Mouse (Mus musculus) CH12.LX (cell line): Measurements from ENCODE around the gene Gprc6a.

Experiments used
- CTCF ChIP-seq, 2 experiments: IDR thresholded peaks in 1 of 2; conservative IDR thresholded peaks in 1 of 2; 2 replicates each; pipeline ENCODE4 v1.5.1; 2011 to 2012; ENCODE audit warnings: low read depth in 2 of 2, low read length in 2 of 2, improper control_type of control experiment in 1 of 2, inconsistent platforms in 1 of 2, mild to moderate bottlenecking in 1 of 2, moderate library complexity in 1 of 2
- E2F4 ChIP-seq: IDR thresholded peaks from 2 replicates; pipeline ENCODE4 v1.6.1; 2011; ENCODE audit warnings: low read depth, low read length, improper control_type of control experiment; ENCODE audit not compliant: insufficient replicate concordance
- EP300 ChIP-seq: IDR thresholded peaks from 2 replicates; pipeline ENCODE4 v1.6.1; 2011; ENCODE audit warnings: low read length, improper control_type of control experiment
- ETS1 ChIP-seq: conservative IDR thresholded peaks from 2 replicates; pipeline ENCODE4 v1.6.1; 2012; ENCODE audit warnings: low read depth, mild to moderate bottlenecking, inconsistent platforms, low read length, improper control_type of control experiment, moderate library complexity
- IRF4 ChIP-seq: IDR thresholded peaks from 2 replicates; pipeline ENCODE4 v1.6.1; 2014; ENCODE audit warnings: low read depth, mild to moderate bottlenecking, inconsistent platforms, low read length, improper control_type of control experiment
- KAT2A ChIP-seq: IDR thresholded peaks from 2 replicates; pipeline ENCODE4 v1.6.1; 2012; ENCODE audit warnings: low read length, improper control_type of control experiment, inconsistent platforms; ENCODE audit not compliant: insufficient replicate concordance
- MAZ ChIP-seq: IDR thresholded peaks from 2 replicates; pipeline ENCODE4 v1.6.1; 2012; ENCODE audit warnings: low read depth, mild to moderate bottlenecking, inconsistent platforms, low read length, improper control_type of control experiment, moderate library complexity
- MEF2A ChIP-seq: IDR thresholded peaks from 2 replicates; pipeline ENCODE4 v1.6.1; 2014; ENCODE audit warnings: low read depth, mild to moderate bottlenecking, inconsistent platforms, low read length, improper control_type of control experiment, borderline replicate concordance
- POLR2A ChIP-seq: IDR thresholded peaks from 2 replicates; pipeline ENCODE4 v1.6.1; 2011; ENCODE audit warnings: low read depth, mild to moderate bottlenecking, improper control_type of control experiment, low read length
- POLR2AphosphoS2 ChIP-seq: IDR thresholded peaks from 2 replicates; pipeline ENCODE4 v1.6.1; 2011; ENCODE audit warnings: low read depth, low read length, improper control_type of control experiment
- USF1 ChIP-seq: IDR thresholded peaks from 2 replicates; pipeline ENCODE4 v1.6.1; 2014; ENCODE audit warnings: low read depth, mild to moderate bottlenecking, inconsistent platforms, low read length, improper control_type of control experiment
- ZKSCAN1 ChIP-seq: IDR thresholded peaks from 2 replicates; pipeline ENCODE4 v1.6.1; 2012; ENCODE audit warnings: low read depth, inconsistent platforms, low read length, improper control_type of control experiment, borderline replicate concordance

GRCm38 (mm10) chr10:51571225-51571996 lies 59.9 kb downstream of the Gprc6a start:
- no peak for TF ChIP-seq KAT2A
- no peak; the same call in 1 of the 2 replicates for TF ChIP-seq EP300
- no peak for TF ChIP-seq POLR2AphosphoS2
- peak; percentile 72 for TF ChIP-seq POLR2A
- TF ChIP-seq ETS1: no peak
- no peak for TF ChIP-seq ZKSCAN1
- no peak for TF ChIP-seq CTCF (conservative IDR thresholded peaks at IDR 0.05 in 1 of 2, IDR thresholded peaks at IDR 0.05 in 1 of 2; ENCODE audit: low read depth in 2 of 2, low read length in 2 of 2)
- TF ChIP-seq E2F4: no peak
- TF ChIP-seq MEF2A: no peak
- TF ChIP-seq IRF4: 0 out of 2 replicates have a peak, but pooled peaks have one; percentile 25
- no peak for TF ChIP-seq USF1
- no peak for TF ChIP-seq MAZ
